Mouse (Mus musculus) CD4-positive, CD25-positive, alpha-beta regulatory T cell (primary cell): ENCODE measurements around the gene Sprr2a1. TPM values are rescaled to one million over a fixed set of nuclear protein-coding genes. Genes with fewer than 3 reads are reported as not detected.

Experiments
- polyA plus RNA-seq: library from polyadenylated mRNA; unstranded; fragments of 100-300 nt; shearing (Covaris generic); gene quantifications from one replicate; pipeline ENCODE4 v1.2.1, GENCODE M21; 2017

Sprr2a1 gene
- not detected for polyA plus RNA-seq

GRCm38 (mm10) chr3:92215569-92215968 is at the start of gene Sprr2a1, which contains the start of gene Sprr2a2:
Gene Sprr2a1, plus strand, starts transcription at chr3:92215799.
Gene Sprr2a2, plus strand, starts transcription at chr3:92215920.

Other genes with a start within 250 kb of the Sprr2a1 start
- not detected for gene Pglyrp3, start 201.2 kb upstream of the Sprr2a1 start, polyA plus RNA-seq
- not detected for gene Lor, start 132.7 kb upstream of the Sprr2a1 start, polyA plus RNA-seq
- not detected for gene Prr9, start 91.9 kb upstream of the Sprr2a1 start, polyA plus RNA-seq
- gene Lelp1, start 73.1 kb upstream of the Sprr2a1 start, polyA plus RNA-seq, result not detected
- gene Sprr2a2, start 121 bp downstream of the Sprr2a1 start, polyA plus RNA-seq, result not detected
- gene Sprr2a3, start 69.6 kb downstream of the Sprr2a1 start, polyA plus RNA-seq, result not detected
- not detected for gene Sprr2b, start 100.8 kb downstream of the Sprr2a1 start, polyA plus RNA-seq
- not detected for gene Sprr2d, start 123.3 kb downstream of the Sprr2a1 start, polyA plus RNA-seq
- not detected for gene Sprr2e, start 136.3 kb downstream of the Sprr2a1 start, polyA plus RNA-seq
- not detected for gene Sprr2f, start 149.4 kb downstream of the Sprr2a1 start, polyA plus RNA-seq
- gene Sprr2h, start 169.9 kb downstream of the Sprr2a1 start, polyA plus RNA-seq, result not detected
- gene Sprr2i, start 192.2 kb downstream of the Sprr2a1 start, polyA plus RNA-seq, result not detected
- not detected for gene Sprr2j-ps, start 202.3 kb downstream of the Sprr2a1 start, polyA plus RNA-seq
- gene Gm9774, start 213.6 kb downstream of the Sprr2a1 start, polyA plus RNA-seq, result 24.6 TPM
- not detected for gene Sprr2k, start 216.8 kb downstream of the Sprr2a1 start, polyA plus RNA-seq
- not detected for gene Sprr1b, start 223.0 kb downstream of the Sprr2a1 start, polyA plus RNA-seq
- not detected for gene Sprr3, start 242.9 kb downstream of the Sprr2a1 start, polyA plus RNA-seq